Mouse (Mus musculus): ENCODE results near the gene Fev.
A peak's percentile ranks its signal among the peaks of the same experiment; 100 is the strongest.

The Fev gene

GRCm38 (mm10) chr1:74885369-74886042, at the start of gene Fev:
Gene Fev, minus strand, starts transcription at chr1:74885419.
- DNase-seq: no peak

GRCm38 (mm10) chr1:74927621-74928296, 42.5 kb upstream of the Fev start:
- DNase-seq: no peak

- peak; percentile 34 for DNase-seq
These were observed 41.5 kb upstream of the Fev start for GRCm38 (mm10) chr1:74926721-74927120.

- DNase-seq: no peak
These were observed 39.2 kb upstream of the Fev start for GRCm38 (mm10) chr1:74924464-74924863.

GRCm38 (mm10) chr1:74915706-74916105, 30.5 kb upstream of the Fev start:
- DNase-seq: no peak

GRCm38 (mm10) chr1:74902191-74902590, 17.0 kb upstream of the Fev start:
- DNase-seq: no peak

GRCm38 (mm10) chr1:74901686-74902085, 16.5 kb upstream of the Fev start:
- DNase-seq: peak; percentile 39

- no peak for DNase-seq
These were observed 15.4 kb upstream of the Fev start for GRCm38 (mm10) chr1:74900341-74901285.

GRCm38 (mm10) chr1:74898656-74899431, 13.6 kb upstream of the Fev start:
- no peak for DNase-seq

GRCm38 (mm10) chr1:74897976-74898375, 12.8 kb upstream of the Fev start:
- no peak for DNase-seq

GRCm38 (mm10) chr1:74894966-74895365, 9.7 kb upstream of the Fev start:
- peak; percentile 66 for DNase-seq

GRCm38 (mm10) chr1:74893134-74893855, 8.1 kb upstream of the Fev start, which contains the start of gene Cryba2:
Gene Cryba2, minus strand, starts transcription at chr1:74893143.
- DNase-seq: peak; percentile 33

GRCm38 (mm10) chr1:74892351-74893133, 7.3 kb upstream of the Fev start:
- DNase-seq: no peak

- DNase-seq: no peak
These were observed 6.3 kb upstream of the Fev start for GRCm38 (mm10) chr1:74891513-74891912.

- DNase-seq: no peak
These were observed 750 bp downstream of the Fev start for GRCm38 (mm10) chr1:74884196-74885141.

- no peak for DNase-seq
These were observed 1.8 kb downstream of the Fev start for GRCm38 (mm10) chr1:74883441-74883840.

- no peak for DNase-seq
These were observed 2.4 kb downstream of the Fev start for GRCm38 (mm10) chr1:74882828-74883227.

- DNase-seq: no peak
These were observed 3.0 kb downstream of the Fev start for GRCm38 (mm10) chr1:74882055-74882734.

GRCm38 (mm10) chr1:74880785-74881360, 4.3 kb downstream of the Fev start:
- peak; percentile 75 for DNase-seq
